Mouse (Mus musculus) mature B cell (primary cell): ENCODE results near the gene Atp1b3.

Experiments used
- in situ Hi-C: fragments of 300-500 bp; cut with MboI; formaldehyde crosslinking; loops from 2 replicates; pipeline ENCODE4 v1.14.3; 2019

Atp1b3 gene

GRCm38 (mm10) chr9:96363581-96364140, 581 bp downstream of the Atp1b3 start:
- in situ Hi-C loops = no loop called here

- in situ Hi-C loops = no loop called here
These were observed 4.2 kb downstream of the Atp1b3 start for GRCm38 (mm10) chr9:96360056-96360455.

GRCm38 (mm10) chr9:96353799-96354198, 10.4 kb downstream of the Atp1b3 start:
- in situ Hi-C loops = loop anchor here (10.0 kb wide), 1 partner anchor 121 kb away; the partner anchor contains the start of gene Rnf7

- in situ Hi-C loops = loop anchor here (10.0 kb wide), 1 partner anchor 122 kb away; the partner anchor contains the start of gene Rnf7
These were observed 11.0 kb downstream of the Atp1b3 start for GRCm38 (mm10) chr9:96353121-96353769.

DNA sequence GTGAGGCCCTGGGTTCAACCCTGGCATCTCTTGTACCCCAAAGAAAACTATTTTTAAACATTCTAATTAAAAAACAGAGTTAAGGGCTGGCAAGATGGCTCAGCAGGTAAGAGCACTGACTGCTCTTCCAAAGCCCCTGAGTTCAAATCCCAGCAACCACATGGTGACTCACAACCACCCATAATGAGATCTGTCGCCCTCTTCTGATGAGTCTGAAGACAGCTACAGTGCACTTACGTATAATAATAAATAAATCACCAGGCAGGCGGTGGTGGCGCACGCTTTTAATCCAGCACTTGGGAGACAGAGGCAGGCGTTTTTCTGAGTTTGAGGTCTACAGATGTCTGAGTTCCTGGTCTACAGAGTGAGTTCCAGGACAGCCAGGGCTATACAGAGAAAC, 12.5 kb downstream of the Atp1b3 start:
- in situ Hi-C loops = loop anchor here (10.0 kb wide), 1 partner anchor 123 kb away; the partner anchor contains the start of gene Rnf7

DNA sequence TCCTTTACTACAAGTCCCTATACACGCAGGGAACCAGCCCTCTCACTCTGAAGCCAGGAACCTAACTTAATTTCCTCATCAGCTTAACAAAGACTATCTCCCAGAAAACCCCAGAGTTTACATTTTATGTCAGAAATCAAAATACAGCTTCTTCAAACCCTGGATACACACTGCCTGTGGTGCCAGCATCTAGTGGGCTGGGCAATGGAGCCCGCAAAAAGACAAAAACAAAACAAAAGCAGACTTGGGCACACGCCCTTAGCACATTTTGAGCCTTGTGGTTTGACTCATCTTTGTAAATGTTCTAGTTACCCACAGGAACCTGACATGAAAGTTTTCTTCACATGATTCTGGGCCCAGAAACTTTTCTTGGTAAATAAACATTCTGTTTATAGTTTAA, 13.8 kb downstream of the Atp1b3 start:
- in situ Hi-C loops = loop anchor here (10.0 kb wide), 1 partner anchor 124 kb away; the partner anchor contains the start of gene Rnf7

DNA sequence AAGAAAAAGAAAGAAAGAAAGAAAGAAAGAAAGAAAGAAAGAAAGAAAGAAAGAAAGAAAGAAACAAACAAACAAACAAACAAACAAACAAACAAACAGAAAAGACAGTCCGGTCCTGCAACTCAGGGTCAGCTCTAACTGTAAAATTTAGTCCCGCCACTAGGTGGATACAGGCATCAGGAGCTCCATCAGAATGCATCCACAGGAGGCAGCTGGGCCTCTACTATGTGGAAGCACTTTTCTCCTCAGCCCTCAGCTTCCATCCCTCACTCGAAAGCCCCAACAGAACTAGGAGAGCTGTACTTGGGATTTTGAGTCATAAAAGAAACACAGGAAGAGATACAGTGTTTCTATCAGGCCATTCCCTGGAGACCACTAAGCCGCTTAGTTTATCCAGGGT, 14.2 kb downstream of the Atp1b3 start:
- in situ Hi-C loops = loop anchor here (10.0 kb wide), 1 partner anchor 125 kb away; the partner anchor contains the start of gene Rnf7

- in situ Hi-C loops = no loop called here
These were observed 15.4 kb downstream of the Atp1b3 start for GRCm38 (mm10) chr9:96348885-96349284.

GRCm38 (mm10) chr9:96345750-96346149, 18.5 kb downstream of the Atp1b3 start:
- in situ Hi-C loops = no loop called here

- in situ Hi-C loops = no loop called here
These were observed 33.1 kb downstream of the Atp1b3 start for GRCm38 (mm10) chr9:96331146-96331545.

DNA sequence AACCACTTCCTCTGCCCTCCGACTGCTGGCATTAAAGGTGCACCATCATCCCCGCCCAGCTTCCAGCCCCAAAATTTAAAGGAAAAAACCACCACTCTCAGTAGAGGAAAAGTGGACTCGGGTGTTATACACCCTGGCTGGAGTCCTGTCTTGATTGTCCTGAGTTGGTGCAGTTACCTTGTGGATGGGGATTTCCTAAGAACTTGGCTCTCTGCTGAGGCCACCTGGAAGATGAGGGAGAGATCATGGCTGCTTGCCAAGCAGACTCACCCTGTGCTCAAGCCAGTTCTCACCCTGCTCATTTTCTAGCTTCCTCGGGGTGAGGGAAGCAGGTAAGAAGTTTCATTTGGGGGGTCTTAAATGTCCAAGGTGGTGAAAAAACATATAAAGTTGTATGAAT, 36.0 kb downstream of the Atp1b3 start:
- in situ Hi-C loops = no loop called here

- in situ Hi-C loops = no loop called here
These were observed 37.7 kb downstream of the Atp1b3 start for GRCm38 (mm10) chr9:96326496-96326923.

- in situ Hi-C loops = no loop called here
These were observed 39.7 kb downstream of the Atp1b3 start for GRCm38 (mm10) chr9:96324502-96324901.

- in situ Hi-C loops = no loop called here
These were observed 41.7 kb downstream of the Atp1b3 start for GRCm38 (mm10) chr9:96322411-96323152.

DNA sequence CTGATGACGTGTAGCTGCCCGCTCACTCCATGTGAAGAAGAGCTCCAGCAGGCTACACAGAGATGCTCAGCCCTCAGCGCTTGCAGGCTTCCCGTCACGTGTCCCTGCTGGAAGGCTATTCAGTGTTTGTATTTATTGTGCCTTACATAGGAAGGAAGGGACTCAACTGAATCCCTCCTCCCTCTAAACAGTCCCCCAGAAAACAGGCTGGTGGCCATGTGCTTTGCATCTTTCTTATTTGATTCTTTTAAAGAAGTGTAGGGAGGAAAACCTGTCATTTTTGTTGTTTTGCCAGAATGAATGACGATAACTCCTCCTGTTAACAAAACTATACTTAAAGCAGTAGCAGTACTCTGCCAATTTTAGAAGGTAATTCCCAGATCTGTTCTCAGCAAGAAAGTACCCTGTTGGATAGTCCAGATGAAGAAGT, 43.7 kb downstream of the Atp1b3 start:
- in situ Hi-C loops = no loop called here

DNA sequence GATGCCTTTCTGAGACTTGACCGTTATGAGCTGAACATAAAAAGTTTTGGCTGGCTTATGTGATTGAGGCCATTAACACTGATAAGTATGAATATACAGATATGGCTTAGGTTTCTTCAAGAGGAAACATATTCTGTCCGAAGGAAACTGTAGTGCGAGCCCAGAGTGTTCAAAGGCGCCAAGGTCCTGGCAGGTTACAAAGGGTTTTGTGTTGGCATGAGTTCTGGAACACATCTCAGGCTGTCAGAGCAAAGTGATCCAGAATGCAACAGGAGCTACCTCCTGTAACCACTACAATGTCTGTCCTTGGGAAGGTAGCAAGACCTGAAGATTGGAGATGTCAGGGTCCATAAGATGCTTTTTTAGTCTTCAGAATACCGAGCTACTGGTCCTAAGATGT, 44.9 kb downstream of the Atp1b3 start:
- in situ Hi-C loops = no loop called here

GRCm38 (mm10) chr9:96312074-96312473, 52.2 kb downstream of the Atp1b3 start:
- in situ Hi-C loops = no loop called here

DNA sequence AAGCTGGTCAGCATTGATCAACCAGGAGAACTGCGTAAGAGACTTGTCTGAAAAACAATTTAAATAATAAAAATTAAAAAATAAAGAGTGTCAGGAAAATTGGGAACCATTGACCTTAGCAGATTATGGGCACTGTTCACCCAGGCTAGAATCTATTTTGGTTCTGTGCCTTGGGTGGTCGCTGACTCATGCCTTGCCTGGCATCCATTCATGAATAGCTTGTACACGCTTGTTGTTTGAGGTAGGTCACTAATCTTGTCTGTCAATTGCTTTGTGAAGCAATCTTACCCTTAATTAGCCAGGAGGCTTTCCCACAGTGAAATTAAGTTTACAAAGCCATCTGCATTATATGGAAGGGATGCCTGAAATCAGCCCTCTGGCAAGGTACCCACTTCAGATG, 55.4 kb downstream of the Atp1b3 start:
- in situ Hi-C loops = no loop called here

DNA sequence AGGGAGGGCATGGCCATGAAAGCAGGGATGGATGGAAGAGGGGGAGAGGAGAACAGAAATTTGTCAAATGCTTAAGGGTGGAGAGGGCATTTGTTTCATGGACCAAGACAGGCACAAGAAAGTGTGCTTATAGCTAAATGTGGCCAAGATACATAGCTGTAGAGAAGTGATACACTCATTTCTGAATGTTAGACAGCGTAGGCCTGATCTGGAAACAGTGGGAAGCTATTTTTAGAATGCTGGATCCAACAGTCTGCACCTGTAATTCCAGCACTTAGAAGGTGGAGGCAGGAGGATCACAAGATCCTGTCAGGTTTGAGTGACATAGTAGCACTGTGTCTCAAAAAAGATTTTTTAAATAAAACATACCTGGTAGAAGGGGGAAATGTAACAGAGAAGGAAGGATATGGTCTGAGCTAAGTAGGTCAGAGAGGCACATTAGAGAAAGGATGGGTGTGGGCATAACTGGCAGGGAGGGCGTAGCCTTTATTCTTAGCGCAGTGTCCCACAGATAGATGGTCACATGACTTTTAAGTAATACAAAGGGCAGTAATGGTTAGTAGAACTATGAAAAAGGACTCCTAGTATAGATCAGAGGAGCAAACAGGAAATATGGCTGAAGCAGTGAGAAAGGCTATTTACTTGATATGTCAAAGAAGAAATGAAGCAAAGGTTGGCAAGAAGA, 64.8 kb downstream of the Atp1b3 start:
- in situ Hi-C loops = no loop called here

- in situ Hi-C loops = no loop called here
These were observed 72.1 kb downstream of the Atp1b3 start for GRCm38 (mm10) chr9:96292144-96292543.

- in situ Hi-C loops = no loop called here
These were observed 79.3 kb downstream of the Atp1b3 start for GRCm38 (mm10) chr9:96284916-96285315.
